Mouse (Mus musculus) erythroblast, embryonic 14.5 days (primary cell): ENCODE results near the gene Gm49337.

Experiments used
- GATA1 ChIP-seq: IDR thresholded peaks from 2 replicates; pipeline ENCODE4 v1.6.1; 2012; ENCODE audit warnings: low read length, inconsistent platforms, mixed read lengths
- TAL1 ChIP-seq: IDR thresholded peaks from 3 replicates; pipeline ENCODE4 v1.6.1; 2012; ENCODE audit warnings: low read length, inconsistent platforms, mixed read lengths

GRCm38 (mm10) chr4:116151238-116151637, 21.9 kb upstream of the Gm49337 start, which contains the start of gene Lurap1:
- TF ChIP-seq TAL1 (no peak), GATA1 (no peak)
